Mouse (Mus musculus) bone marrow, adult 2 months (tissue): ENCODE data around the gene Tnfrsf19.

Source experiments
- CTCF ChIP-seq: fragments of 200-500 bp; IDR thresholded peaks from 2 replicates; pipeline ENCODE4 v1.5.1; 2011; ENCODE audit warnings: low read length, control low read depth; ENCODE audit not compliant: control insufficient read depth, insufficient read depth
- POLR2A ChIP-seq: fragments of 200-500 bp; IDR thresholded peaks from 2 replicates; pipeline ENCODE4 v1.6.1; 2011; ENCODE audit warnings: low read depth, mild to moderate bottlenecking, control low read depth, low read length, borderline replicate concordance; ENCODE audit not compliant: control insufficient read depth

GRCm38 (mm10) chr14:61005127-61005837 lies 41.0 kb downstream of the Tnfrsf19 start:
- TF ChIP-seq POLR2A = no peak
- no peak for TF ChIP-seq CTCF
